Mouse (Mus musculus): ENCODE measurements at regions not wholly inside any gene's neighbourhood (a gene's known extent, or its start where the extent isn't known, plus 50 kb on each side); places are given as distances from the start of the nearest gene placed in this dataset.

- WGBS, result 90% methylated on average over 5 of the region's 5 CpGs
- ATAC-seq (replicated peaks; ENCODE audit: low FRiP score, low read depth), result no peak
- no peak for TF ChIP-seq CTCF (IDR thresholded peaks at IDR 0.05; ENCODE audit: low read depth)
These were observed 515.9 kb downstream of the Tns3 start for GRCm38 (mm10) chr11:8148485-8148825.

DNA sequence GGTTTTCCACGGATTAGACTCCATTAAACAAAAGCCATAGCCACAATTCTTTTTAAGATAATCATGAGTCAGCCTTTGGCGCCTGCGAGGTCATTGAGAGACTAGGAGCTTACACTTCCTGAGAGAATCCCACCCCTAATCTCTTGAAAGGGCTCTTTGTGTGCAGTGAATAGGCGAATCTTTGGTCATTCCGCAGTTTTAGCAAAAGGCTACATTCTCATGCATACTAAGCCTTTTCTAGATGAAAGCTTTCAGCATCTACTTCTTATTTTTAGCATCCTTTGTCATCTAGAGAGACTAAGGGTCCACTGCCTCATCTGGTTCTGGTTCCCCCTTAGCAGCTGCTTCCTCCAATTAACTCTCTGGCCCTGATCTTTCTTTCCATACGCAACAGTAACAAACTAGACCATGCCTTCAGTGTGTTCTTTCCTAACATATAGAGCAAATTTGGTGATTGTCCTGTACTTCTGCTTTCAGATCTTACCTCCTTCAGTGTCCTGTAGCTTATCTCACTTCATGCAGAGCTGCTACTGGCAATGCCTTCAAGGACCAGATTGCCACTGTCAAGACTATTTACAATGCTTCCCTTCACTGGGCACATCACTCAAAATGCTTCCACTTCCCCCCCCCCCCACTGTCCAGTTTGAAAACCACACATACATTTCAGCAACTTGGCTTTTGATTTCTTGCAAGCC lies 516.4 kb downstream of the Tns3 start:
- no peak overlapping the region for H3K4me2 ChIP-seq (ENCODE audit: low read length)
- H3K9me3 ChIP-seq (replicated peaks; ENCODE audit: low read length), result no peaks in the 10 kb centered on the region
- no peak overlapping the region for H3K9ac ChIP-seq (ENCODE audit: low read depth, low read length)
- WGBS, result 80% methylated on average over 6 of the region's 6 CpGs
- no peaks in the 10 kb centered on the region for H3K4me1 ChIP-seq (replicated peaks; ENCODE audit: insufficient read depth, low read length)
- H3K36me3 ChIP-seq (ENCODE audit: insufficient read depth, low read length), result no peaks in the 10 kb centered on the region
- ATAC-seq (replicated peaks; ENCODE audit: low FRiP score, low read depth) (no peak), DNase-seq (ENCODE audit: low spot score) (no peak)
- no peak overlapping the region for H3K4me3 ChIP-seq (replicated peaks; ENCODE audit: low read depth, low read length)
- H3K27ac ChIP-seq, result no peak overlapping the region
- no peaks in the 10 kb centered on the region for H3K27me3 ChIP-seq (ENCODE audit: insufficient read depth, low read length)
- TF ChIP-seq CTCF (IDR thresholded peaks at IDR 0.05; ENCODE audit: low read depth), result no peak

More at GRCm38 (mm10) chr11:8148485-8148825, 515.9 kb downstream of the Tns3 start:
- DNase-seq (ENCODE audit: low spot score), result no peak
- Histone ChIP-seq H3K4me3 (replicated peaks; ENCODE audit: low read depth, low read length) (no peak overlapping the region), H3K9ac (ENCODE audit: low read depth, low read length) (no peak overlapping the region), H3K27me3 (ENCODE audit: insufficient read depth, low read length) (no peaks in the 10 kb centered on the region), H3K9me3 (replicated peaks; ENCODE audit: low read length) (no peaks in the 10 kb centered on the region), H3K27ac (no peak overlapping the region), H3K4me2 (ENCODE audit: low read length) (no peak overlapping the region), H3K36me3 (ENCODE audit: insufficient read depth, low read length) (no peaks in the 10 kb centered on the region), H3K4me1 (replicated peaks; ENCODE audit: insufficient read depth, low read length) (no peaks in the 10 kb centered on the region)

GRCm38 (mm10) chr11:8137366-8137765 lies 527.0 kb downstream of the Tns3 start:
- DNase-seq (ENCODE audit: low spot score), result peak; percentile 61
- WGBS, result 33% methylated on average over 4 of the region's 4 CpGs

DNA sequence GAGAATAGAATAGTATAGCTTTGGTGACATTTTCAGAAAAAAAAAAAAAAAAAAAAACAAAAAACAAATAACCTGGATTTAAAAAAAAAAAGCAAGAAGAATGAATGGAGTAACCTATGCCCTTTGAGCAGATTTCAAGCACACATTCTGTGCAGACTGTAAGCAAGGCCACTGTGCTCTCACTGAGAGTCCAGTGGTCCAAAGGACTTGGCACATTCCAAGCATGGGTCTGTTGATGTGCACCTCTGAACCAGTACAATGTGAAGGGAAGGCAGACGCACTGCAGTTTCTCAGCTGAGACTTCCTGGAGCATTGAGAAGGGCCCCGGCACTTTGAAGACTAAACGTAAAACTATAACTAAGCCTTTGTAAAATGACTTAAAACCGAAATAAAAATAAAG lies 527.7 kb downstream of the Tns3 start:
- DNase-seq (ENCODE audit: low spot score), result no peak
- TF ChIP-seq CTCF (IDR thresholded peaks at IDR 0.05; ENCODE audit: low read depth), result no peak
- no peak for ATAC-seq (replicated peaks; ENCODE audit: low FRiP score, low read depth)

More at GRCm38 (mm10) chr11:8137366-8137765, 527.0 kb downstream of the Tns3 start:
- TF ChIP-seq CTCF (IDR thresholded peaks at IDR 0.05; ENCODE audit: low read depth), result peak; percentile 65
- no peak overlapping the region for H3K4me2 ChIP-seq (ENCODE audit: low read length)
- H3K36me3 ChIP-seq (ENCODE audit: insufficient read depth, low read length), result no peaks in the 10 kb centered on the region
- no peaks in the 10 kb centered on the region for H3K9me3 ChIP-seq (replicated peaks; ENCODE audit: low read length)
- no peaks in the 10 kb centered on the region for H3K27me3 ChIP-seq (ENCODE audit: insufficient read depth, low read length)
- no peak overlapping the region for H3K4me3 ChIP-seq (replicated peaks; ENCODE audit: low read depth, low read length)
- H3K27ac ChIP-seq, result no peak overlapping the region
- no peak for ATAC-seq (replicated peaks; ENCODE audit: low FRiP score, low read depth)
- no peak overlapping the region for H3K9ac ChIP-seq (ENCODE audit: low read depth, low read length)
- H3K4me1 ChIP-seq (replicated peaks; ENCODE audit: insufficient read depth, low read length), result no peaks in the 10 kb centered on the region

GRCm38 (mm10) chr11:8109286-8109685 lies 555.0 kb downstream of the Tns3 start:
- DNase-seq (ENCODE audit: low spot score) (no peak), ATAC-seq (replicated peaks; ENCODE audit: low FRiP score, low read depth) (no peak)
- WGBS, result 82% methylated on average over 2 of the region's 2 CpGs

More for the DNA sequence above, 527.7 kb downstream of the Tns3 start:
- Histone ChIP-seq H3K9me3 (replicated peaks; ENCODE audit: low read length) (no peaks in the 10 kb centered on the region), H3K4me1 (replicated peaks; ENCODE audit: insufficient read depth, low read length) (no peaks in the 10 kb centered on the region), H3K36me3 (ENCODE audit: insufficient read depth, low read length) (no peaks in the 10 kb centered on the region), H3K4me2 (ENCODE audit: low read length) (no peak overlapping the region), H3K4me3 (replicated peaks; ENCODE audit: low read depth, low read length) (no peak overlapping the region), H3K27ac (no peak overlapping the region), H3K27me3 (ENCODE audit: insufficient read depth, low read length) (no peaks in the 10 kb centered on the region), H3K9ac (ENCODE audit: low read depth, low read length) (no peak overlapping the region)
- WGBS, result 77% methylated on average over 4 of the region's 4 CpGs

GRCm38 (mm10) chr11:8101091-8101490 lies 563.2 kb downstream of the Tns3 start:
- Histone ChIP-seq H3K27me3 (ENCODE audit: insufficient read depth, low read length) (no peaks in the 10 kb centered on the region), H3K4me2 (ENCODE audit: low read length) (no peak overlapping the region), H3K9ac (ENCODE audit: low read depth, low read length) (no peak overlapping the region), H3K9me3 (replicated peaks; ENCODE audit: low read length) (no peaks in the 10 kb centered on the region), H3K4me1 (replicated peaks; ENCODE audit: insufficient read depth, low read length) (no peaks in the 10 kb centered on the region), H3K4me3 (replicated peaks; ENCODE audit: low read depth, low read length) (no peak overlapping the region), H3K36me3 (ENCODE audit: insufficient read depth, low read length) (no peaks in the 10 kb centered on the region), H3K27ac (no peak overlapping the region)
- TF ChIP-seq CTCF (IDR thresholded peaks at IDR 0.05; ENCODE audit: low read depth), result no peak
- DNase-seq (ENCODE audit: low spot score), result no peak
- WGBS, result 81% methylated on average over 7 of the region's 7 CpGs
- ATAC-seq (replicated peaks; ENCODE audit: low FRiP score, low read depth), result no peak

More at GRCm38 (mm10) chr11:8109286-8109685, 555.0 kb downstream of the Tns3 start:
- Histone ChIP-seq H3K9me3 (replicated peaks; ENCODE audit: low read length) (no peaks in the 10 kb centered on the region), H3K36me3 (ENCODE audit: insufficient read depth, low read length) (no peaks in the 10 kb centered on the region), H3K27me3 (ENCODE audit: insufficient read depth, low read length) (no peaks in the 10 kb centered on the region), H3K4me2 (ENCODE audit: low read length) (no peak overlapping the region), H3K27ac (no peak overlapping the region), H3K9ac (ENCODE audit: low read depth, low read length) (no peak overlapping the region), H3K4me3 (replicated peaks; ENCODE audit: low read depth, low read length) (no peak overlapping the region), H3K4me1 (replicated peaks; ENCODE audit: insufficient read depth, low read length) (no peaks in the 10 kb centered on the region)
- TF ChIP-seq CTCF (IDR thresholded peaks at IDR 0.05; ENCODE audit: low read depth), result no peak

DNA sequence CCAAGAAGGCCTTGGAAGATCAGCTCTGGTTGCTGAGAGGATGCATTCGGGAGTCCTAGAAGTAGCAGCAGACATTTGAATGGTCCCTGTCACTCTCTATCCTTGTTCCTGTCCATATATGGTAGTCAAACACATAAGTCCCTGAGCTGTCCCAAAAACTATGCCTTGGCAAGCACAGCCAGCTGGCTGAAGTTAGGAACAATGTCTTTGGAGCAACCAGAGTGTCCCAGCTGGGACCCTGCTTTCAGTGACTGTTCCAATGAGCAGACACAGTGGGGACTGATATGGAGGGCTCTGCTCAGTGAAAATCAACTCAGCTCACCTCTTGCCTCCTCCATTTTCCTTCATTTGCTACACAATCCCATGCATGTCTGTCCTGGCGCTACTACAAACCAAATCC lies 580.0 kb downstream of the Tns3 start:
- WGBS, result 88% methylated on average over 2 of the region's 2 CpGs
- no peak for TF ChIP-seq CTCF (IDR thresholded peaks at IDR 0.05; ENCODE audit: low read depth)
- ATAC-seq (replicated peaks; ENCODE audit: low FRiP score, low read depth) (no peak), DNase-seq (ENCODE audit: low spot score) (no peak)
- H3K9ac ChIP-seq (ENCODE audit: low read depth, low read length), result no peak overlapping the region
- H3K4me3 ChIP-seq (replicated peaks; ENCODE audit: low read depth, low read length), result no peak overlapping the region
- H3K36me3 ChIP-seq (ENCODE audit: insufficient read depth, low read length), result no peaks in the 10 kb centered on the region
- no peaks in the 10 kb centered on the region for H3K4me1 ChIP-seq (replicated peaks; ENCODE audit: insufficient read depth, low read length)
- no peaks in the 10 kb centered on the region for H3K9me3 ChIP-seq (replicated peaks; ENCODE audit: low read length)
- H3K4me2 ChIP-seq (ENCODE audit: low read length), result no peak overlapping the region
- no peak overlapping the region for H3K27ac ChIP-seq
- no peaks in the 10 kb centered on the region for H3K27me3 ChIP-seq (ENCODE audit: insufficient read depth, low read length)
